Mouse (Mus musculus) retina, embryonic 14.5 days (tissue): ENCODE results near the gene Hdgfl3.
"Not testable (repeated sequence)": the region's sequence is repeated elsewhere in the genome, so short reads cannot be mapped to it uniquely, and the experiment has no call there.

ENCODE experiments used
- DNase-seq: peaks from one replicate; pipeline ENCODE4 v3.0.0-alpha.2; 2015; ENCODE audit warnings: low spot score

The Hdgfl3 gene

DNA sequence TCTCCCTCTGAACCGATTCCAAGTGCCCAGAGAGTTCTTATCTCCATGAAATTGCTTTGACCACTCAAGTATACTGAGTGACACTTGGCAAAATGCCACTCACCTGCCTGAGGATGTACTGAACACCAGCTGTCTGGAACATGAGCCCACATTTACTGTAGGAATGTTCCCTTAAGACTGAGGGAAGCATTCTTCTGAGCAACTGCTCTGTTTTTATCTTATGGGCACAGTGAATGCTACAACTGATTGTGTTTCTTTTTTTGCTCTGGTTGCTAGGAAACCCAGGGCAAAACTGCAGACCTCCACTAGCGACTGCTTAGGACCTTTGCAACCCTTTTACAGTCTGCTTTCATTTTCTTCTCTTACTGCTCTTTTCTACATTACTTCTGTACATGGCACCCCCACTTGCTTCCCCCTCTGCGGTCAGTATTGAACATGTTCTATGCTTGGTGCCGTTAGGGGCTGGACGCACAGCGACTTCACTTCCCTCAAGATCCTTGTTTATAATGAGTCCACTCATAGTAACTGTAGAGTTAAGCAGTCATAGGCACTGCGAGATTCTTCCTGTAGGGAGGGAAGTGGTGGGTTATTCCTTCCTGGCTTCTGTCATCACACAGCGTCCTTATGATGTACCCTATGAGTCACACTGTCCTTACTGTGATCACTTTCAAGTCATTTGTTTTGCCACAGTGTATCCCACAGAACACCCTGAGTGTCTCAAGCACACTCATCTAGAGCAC, 79.5 kb downstream of the Hdgfl3 start:
- DNase-seq = no peak

GRCm38 (mm10) chr7:81851706-81852105, 82.6 kb downstream of the Hdgfl3 start:
- no peak for DNase-seq

DNA sequence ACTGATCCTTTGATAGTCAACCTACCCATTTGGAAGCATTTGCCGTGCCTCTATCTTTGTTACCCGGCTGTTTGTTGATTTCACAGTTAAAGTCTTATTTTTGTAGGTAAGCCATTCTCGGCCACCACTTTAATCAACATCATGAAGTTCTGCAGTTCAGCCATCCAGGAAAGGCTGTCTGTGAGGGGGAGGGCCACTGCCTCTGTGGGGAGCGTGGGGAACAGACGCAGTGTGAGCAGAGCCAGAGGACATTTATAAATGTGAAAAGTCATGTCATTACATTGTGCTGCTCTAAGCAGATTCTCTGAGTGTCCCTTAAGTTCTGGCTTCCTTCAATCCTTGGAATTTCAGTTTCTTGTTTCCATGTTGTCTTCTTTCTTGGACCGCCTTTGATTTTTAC, 84.1 kb downstream of the Hdgfl3 start:
- DNase-seq = no peak

DNA sequence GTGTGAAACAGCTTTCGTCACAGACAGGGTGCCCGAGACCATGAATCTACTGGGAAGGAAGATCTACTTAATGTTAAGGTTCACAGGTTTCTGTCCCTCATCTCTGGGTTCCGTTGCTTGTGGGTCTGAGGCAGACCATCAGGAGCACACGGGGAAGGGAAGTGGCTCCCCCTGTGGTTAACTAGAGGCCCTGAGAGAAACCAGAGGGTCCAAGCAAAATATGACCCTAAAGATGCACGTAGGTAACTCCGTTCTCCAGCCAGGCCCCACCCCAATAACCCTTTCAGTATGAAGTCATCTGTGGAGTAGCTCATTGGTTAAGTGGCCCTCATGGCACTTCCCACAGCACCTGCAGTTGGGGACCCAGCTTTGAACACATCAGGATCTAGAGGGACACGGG, 84.6 kb downstream of the Hdgfl3 start:
- DNase-seq = no peak

GRCm38 (mm10) chr7:81849214-81849613, 85.1 kb downstream of the Hdgfl3 start:
- DNase-seq = no peak

- peak; percentile 72 for DNase-seq
Observed at GRCm38 (mm10) chr7:81847777-81848176, 86.5 kb downstream of the Hdgfl3 start.

DNA sequence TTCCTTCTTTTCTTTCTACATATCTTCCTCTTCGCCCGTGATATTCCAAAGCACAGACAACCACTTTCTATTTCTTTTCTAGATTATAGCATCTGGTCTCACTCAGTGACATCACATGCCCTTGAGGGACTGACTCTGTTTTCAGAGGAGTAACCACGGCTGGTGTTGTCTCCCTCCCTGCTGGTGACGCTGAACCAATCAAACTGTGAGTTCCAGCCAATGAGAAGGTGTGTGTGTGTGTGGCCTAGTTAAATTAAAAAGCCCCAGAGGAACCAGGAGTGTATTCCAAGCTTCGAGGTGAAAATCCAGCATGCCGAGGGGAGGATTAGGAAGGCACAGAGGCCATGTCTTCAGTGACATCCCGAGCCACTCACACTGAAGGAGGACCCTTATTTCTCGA, 87.3 kb downstream of the Hdgfl3 start:
- no peak for DNase-seq

- DNase-seq = no peak
Observed at GRCm38 (mm10) chr7:81846008-81846407, 88.3 kb downstream of the Hdgfl3 start.

GRCm38 (mm10) chr7:81845313-81845712, 89.0 kb downstream of the Hdgfl3 start:
- DNase-seq = peak; percentile 34

DNA sequence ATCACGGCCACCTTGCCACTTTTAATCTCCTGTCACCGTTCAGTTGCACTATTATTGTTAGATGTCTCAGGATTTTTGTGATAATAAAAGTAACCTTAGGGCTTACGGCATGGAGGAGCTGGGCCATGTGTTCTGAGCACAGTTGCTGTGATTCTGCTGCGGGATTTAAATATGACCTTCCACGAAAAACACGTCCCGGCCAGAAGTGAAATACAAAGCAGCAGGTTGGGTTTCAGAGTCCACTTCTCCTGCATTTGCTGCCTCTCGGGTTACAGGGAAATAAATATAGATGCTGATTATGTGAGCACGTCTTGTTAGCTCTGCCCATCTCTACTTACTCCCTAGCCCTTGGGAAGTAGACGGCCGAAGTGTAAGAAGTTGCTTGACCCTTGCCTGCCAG, 89.5 kb downstream of the Hdgfl3 start:
- DNase-seq = no peak

DNA sequence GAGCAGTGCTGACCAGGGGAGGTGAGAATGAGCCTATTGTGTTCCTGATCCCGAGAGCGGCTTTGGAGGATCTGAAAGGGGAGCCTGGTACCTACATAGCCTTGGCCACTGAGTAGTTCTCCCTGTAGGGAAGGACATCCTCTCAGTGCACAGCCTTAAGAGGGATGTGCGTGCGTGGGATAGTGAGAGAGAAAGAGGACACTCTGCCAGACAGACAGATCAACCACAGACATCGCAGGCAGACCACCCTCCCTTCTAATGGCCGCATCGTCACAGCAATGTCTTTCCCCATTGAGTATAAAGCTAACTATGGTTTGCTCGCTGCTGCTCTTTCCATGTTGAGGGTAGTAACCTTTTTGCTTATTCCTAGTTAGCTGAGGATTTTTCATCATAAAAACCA, 90.4 kb downstream of the Hdgfl3 start:
- no peak for DNase-seq

GRCm38 (mm10) chr7:81842998-81843397, 91.3 kb downstream of the Hdgfl3 start:
- DNase-seq = no peak

DNA sequence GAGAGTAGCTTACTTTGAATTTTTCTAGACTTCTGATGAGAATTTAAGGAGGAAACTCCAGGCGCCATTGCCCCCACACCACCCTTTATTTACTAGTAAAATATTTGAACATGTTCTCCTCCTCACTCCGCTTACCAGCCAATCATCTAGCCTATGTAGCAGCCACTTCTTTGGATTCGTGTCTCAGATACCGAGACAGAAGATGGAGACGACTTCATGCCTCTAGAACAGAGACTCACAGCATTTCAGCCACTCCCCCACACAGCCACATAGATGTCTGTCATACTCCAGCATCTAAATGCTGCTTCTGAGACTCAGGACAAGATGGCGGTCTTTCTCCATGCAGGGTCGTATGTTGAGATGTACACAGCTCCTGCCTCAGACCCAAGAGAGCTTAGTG, 92.1 kb downstream of the Hdgfl3 start:
- no peak for DNase-seq

GRCm38 (mm10) chr7:81841439-81841838, 92.8 kb downstream of the Hdgfl3 start:
- no peak for DNase-seq

DNA sequence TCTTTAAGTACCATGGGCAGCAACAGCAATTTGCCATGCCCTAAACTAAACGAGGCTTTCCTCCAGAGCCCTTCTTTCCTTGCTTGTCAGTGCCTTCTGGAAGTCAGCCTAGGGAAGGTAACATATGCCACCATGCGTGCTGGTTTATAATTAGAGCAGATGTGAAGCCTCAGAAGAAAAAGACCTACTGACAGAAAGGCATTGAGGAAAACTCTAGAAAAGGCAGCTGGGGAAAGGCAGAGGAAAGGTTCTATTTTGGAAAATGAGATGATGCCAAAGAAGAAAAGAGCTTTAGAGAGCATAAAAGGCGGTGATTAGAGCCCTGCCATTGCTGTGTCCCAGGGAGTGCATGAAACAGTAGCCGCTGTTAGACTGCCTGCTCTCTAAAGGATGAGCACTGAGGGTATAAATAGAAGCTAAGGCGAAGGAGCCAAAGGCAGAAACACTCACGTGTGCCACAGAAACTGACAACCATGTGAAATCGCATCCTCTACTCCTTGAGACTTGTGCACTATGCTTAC, 93.6 kb downstream of the Hdgfl3 start:
- DNase-seq = no peak

- no peak for DNase-seq
Observed at GRCm38 (mm10) chr7:81839746-81840145, 94.5 kb downstream of the Hdgfl3 start.

GRCm38 (mm10) chr7:81837771-81838170, 96.5 kb downstream of the Hdgfl3 start:
- DNase-seq = not testable (repeated sequence)

GRCm38 (mm10) chr7:81835430-81835829, 98.8 kb downstream of the Hdgfl3 start:
- DNase-seq = no peak

- no peak for DNase-seq
Observed at GRCm38 (mm10) chr7:81834847-81835246, 99.4 kb downstream of the Hdgfl3 start.
